Mouse (Mus musculus): ENCODE measurements around the gene BC024063. TPM values are rescaled to one million over a fixed set of nuclear protein-coding genes. Genes with fewer than 3 reads are reported as not detected.
A peak's percentile ranks its signal among the peaks of the same experiment; 100 is the strongest.
"Not testable (repeated sequence)": the region's sequence is repeated elsewhere in the genome, so short reads cannot be mapped to it uniquely, and the experiment has no call there.

Gene BC024063
- 3.1 and 4.0 TPM in 2 replicates for polyA plus RNA-seq (2014; fragmentation: Nextera tagmentation; extraction: Ambion mirVana)

GRCm38 (mm10) chr10:82082728-82083621, at the start of gene BC024063:
BC024063 (plus strand) TSS chr10:82083353.
- not testable (repeated sequence) for H3K27me3 ChIP-seq (ENCODE audit: control insufficient read depth, insufficient read depth, low read length); H3K9me3 ChIP-seq (ENCODE audit: control insufficient read depth, low read length); H3K36me3 ChIP-seq (ENCODE audit: control insufficient read depth, insufficient read depth, low read length); H3K4me1 ChIP-seq (ENCODE audit: control insufficient read depth in 2 of 2, insufficient read depth in 2 of 2, low read length in 2 of 2)
- WGBS, result 19% methylated on average over 42 of the region's 42 CpGs
- Histone ChIP-seq H3K4me3 (ENCODE audit: control insufficient read depth in 1 of 2, insufficient read depth in 1 of 2, low read depth in 1 of 2, low read length in 2 of 2) (peak within 1 kb of the TSS; percentile 55 to 74), H3K9ac (ENCODE audit: low read length) (peak within 1 kb of the TSS; percentile 68), H3K4me2 (ENCODE audit: low read length) (peak within 1 kb of the TSS; percentile 56), H3K27ac (replicated peaks in 1 of 2; ENCODE audit: control insufficient read depth in 1 of 2, insufficient read depth in 1 of 2, low read depth in 2 of 2, low read length in 2 of 2) (peak within 1 kb of the TSS; percentile 57 to 84; a peak in 3 of 4 replicates)
- peak; percentile 91 for ATAC-seq (ENCODE audit: insufficient number of reproducible peaks, insufficient read depth, low FRiP score, low read depth)

GRCm38 (mm10) chr10:82042191-82042590, 41.0 kb upstream of the BC024063 start:
- ATAC-seq (ENCODE audit: insufficient number of reproducible peaks, insufficient read depth, low FRiP score, low read depth), result no peak
- Histone ChIP-seq H3K9ac (ENCODE audit: low read length) (no peak overlapping the region), H3K9me3 (ENCODE audit: control insufficient read depth, low read length) (no peaks in the 10 kb centered on the region; the same call in 1 of the 2 replicates), H3K4me2 (ENCODE audit: low read length) (no peak overlapping the region), H3K4me3 (ENCODE audit: control insufficient read depth in 1 of 2, insufficient read depth in 1 of 2, low read depth in 1 of 2, low read length in 2 of 2) (no peak overlapping the region), H3K27ac (replicated peaks in 1 of 2; ENCODE audit: control insufficient read depth in 1 of 2, insufficient read depth in 1 of 2, low read depth in 2 of 2, low read length in 2 of 2) (no peak overlapping the region), H3K27me3 (ENCODE audit: control insufficient read depth, insufficient read depth, low read length) (no peaks in the 10 kb centered on the region), H3K36me3 (ENCODE audit: control insufficient read depth, insufficient read depth, low read length) (no peaks in the 10 kb centered on the region), H3K4me1 (ENCODE audit: control insufficient read depth in 2 of 2, insufficient read depth in 2 of 2, low read length in 2 of 2) (no peaks in the 10 kb centered on the region)
- 65% methylated on average over 2 of the region's 2 CpGs for WGBS

GRCm38 (mm10) chr10:82046603-82047002, 36.5 kb upstream of the BC024063 start:
- no peak overlapping the region for H3K9ac ChIP-seq (ENCODE audit: low read length)
- 0 out of 4 replicates have a peak, but pooled peaks cover 0 to 3% of the 10 kb centered on the region in 2 experiments for H3K4me1 ChIP-seq (ENCODE audit: control insufficient read depth in 2 of 2, insufficient read depth in 2 of 2, low read length in 2 of 2)
- H3K36me3 ChIP-seq (ENCODE audit: control insufficient read depth, insufficient read depth, low read length), result no peaks in the 10 kb centered on the region
- no peaks in the 10 kb centered on the region for H3K27me3 ChIP-seq (ENCODE audit: control insufficient read depth, insufficient read depth, low read length)
- H3K9me3 ChIP-seq (ENCODE audit: control insufficient read depth, low read length), result peaks cover 19% of the 10 kb centered on the region
- no peak overlapping the region for H3K27ac ChIP-seq (replicated peaks in 1 of 2; ENCODE audit: control insufficient read depth in 1 of 2, insufficient read depth in 1 of 2, low read depth in 2 of 2, low read length in 2 of 2)
- 67% methylated on average over 3 of the region's 3 CpGs for WGBS
- no peak overlapping the region for H3K4me3 ChIP-seq (ENCODE audit: control insufficient read depth in 1 of 2, insufficient read depth in 1 of 2, low read depth in 1 of 2, low read length in 2 of 2)
- H3K4me2 ChIP-seq (ENCODE audit: low read length), result no peak overlapping the region
- no peak for ATAC-seq (ENCODE audit: insufficient number of reproducible peaks, insufficient read depth, low FRiP score, low read depth)

- peak within 1 kb of the TSS; percentile 76 to 85 for H3K4me3 ChIP-seq (ENCODE audit: control insufficient read depth in 1 of 2, insufficient read depth in 1 of 2, low read depth in 1 of 2, low read length in 2 of 2)
- peak within 1 kb of the TSS; percentile 96 to 97 for H3K27ac ChIP-seq (replicated peaks in 1 of 2; ENCODE audit: control insufficient read depth in 1 of 2, insufficient read depth in 1 of 2, low read depth in 2 of 2, low read length in 2 of 2)
- no peaks in the 10 kb centered on the region for H3K27me3 ChIP-seq (ENCODE audit: control insufficient read depth, insufficient read depth, low read length)
- H3K9ac ChIP-seq (ENCODE audit: low read length), result peak within 1 kb of the TSS; percentile 92
- H3K4me1 ChIP-seq (ENCODE audit: control insufficient read depth in 2 of 2, insufficient read depth in 2 of 2, low read length in 2 of 2), result 0 out of 4 replicates have a peak, but pooled peaks cover 0 to 3% of the 10 kb centered on the region in 2 experiments
- H3K4me2 ChIP-seq (ENCODE audit: low read length), result peak within 1 kb of the TSS; percentile 73
- WGBS, result 11% methylated on average over 35 of the region's 35 CpGs
- ATAC-seq (ENCODE audit: insufficient number of reproducible peaks, insufficient read depth, low FRiP score, low read depth), result peak; percentile 97
- H3K9me3 ChIP-seq (ENCODE audit: control insufficient read depth, low read length), result peaks cover 30% of the 10 kb centered on the region
- no peaks in the 10 kb centered on the region for H3K36me3 ChIP-seq (ENCODE audit: control insufficient read depth, insufficient read depth, low read length)
These were observed 35.3 kb upstream of the BC024063 start, which contains the start of gene Zfp873 for GRCm38 (mm10) chr10:82047597-82048459. Zfp873 (plus strand) TSS chr10:82048123.

- not testable (repeated sequence) for ATAC-seq (ENCODE audit: insufficient number of reproducible peaks, insufficient read depth, low FRiP score, low read depth); H3K36me3 ChIP-seq (ENCODE audit: control insufficient read depth, insufficient read depth, low read length); H3K27me3 ChIP-seq (ENCODE audit: control insufficient read depth, insufficient read depth, low read length); H3K4me1 ChIP-seq (ENCODE audit: control insufficient read depth in 2 of 2, insufficient read depth in 2 of 2, low read length in 2 of 2)
- Histone ChIP-seq H3K4me2 (ENCODE audit: low read length) (peak overlapping the region; percentile 73), H3K27ac (replicated peaks in 1 of 2; ENCODE audit: control insufficient read depth in 1 of 2, insufficient read depth in 1 of 2, low read depth in 2 of 2, low read length in 2 of 2) (peak overlapping the region; percentile 96 to 97; a peak in 3 of 4 replicates), H3K9ac (ENCODE audit: low read length) (peak overlapping the region; percentile 92), H3K9me3 (ENCODE audit: control insufficient read depth, low read length) (peaks cover 36% of the 10 kb centered on the region), H3K4me3 (ENCODE audit: control insufficient read depth in 1 of 2, insufficient read depth in 1 of 2, low read depth in 1 of 2, low read length in 2 of 2) (peak overlapping the region; percentile 76 to 85)
- WGBS, result 23% methylated on average over 10 of the region's 10 CpGs
These were observed 34.7 kb upstream of the BC024063 start for GRCm38 (mm10) chr10:82048460-82048804.

GRCm38 (mm10) chr10:82083622-82083971, 444 bp downstream of the BC024063 start:
- WGBS, result 21% methylated on average over 14 of the region's 14 CpGs
- not testable (repeated sequence) for H3K4me1 ChIP-seq (ENCODE audit: control insufficient read depth in 2 of 2, insufficient read depth in 2 of 2, low read length in 2 of 2); ATAC-seq (ENCODE audit: insufficient number of reproducible peaks, insufficient read depth, low FRiP score, low read depth); H3K36me3 ChIP-seq (ENCODE audit: control insufficient read depth, insufficient read depth, low read length); H3K27me3 ChIP-seq (ENCODE audit: control insufficient read depth, insufficient read depth, low read length); H3K9me3 ChIP-seq (ENCODE audit: control insufficient read depth, low read length)
- Histone ChIP-seq H3K4me2 (ENCODE audit: low read length) (peak overlapping the region; percentile 56), H3K4me3 (ENCODE audit: control insufficient read depth in 1 of 2, insufficient read depth in 1 of 2, low read depth in 1 of 2, low read length in 2 of 2) (peak overlapping the region; percentile 55 to 74), H3K27ac (replicated peaks in 1 of 2; ENCODE audit: control insufficient read depth in 1 of 2, insufficient read depth in 1 of 2, low read depth in 2 of 2, low read length in 2 of 2) (peak overlapping the region; percentile 57 to 84; a peak in 2 of 4 replicates), H3K9ac (ENCODE audit: low read length) (peak overlapping the region; percentile 68)

GRCm38 (mm10) chr10:82117206-82117605, 34.1 kb downstream of the BC024063 start:
- WGBS, result 68% methylated on average over 3 of the region's 3 CpGs
- H3K9me3 ChIP-seq (ENCODE audit: control insufficient read depth, low read length), result peaks cover 33% of the 10 kb centered on the region

More at GRCm38 (mm10) chr10:82117206-82117605, 34.1 kb downstream of the BC024063 start:
- H3K27ac ChIP-seq (replicated peaks in 1 of 2; ENCODE audit: control insufficient read depth in 1 of 2, insufficient read depth in 1 of 2, low read depth in 2 of 2, low read length in 2 of 2), result no peak overlapping the region
- no peak overlapping the region for H3K9ac ChIP-seq (ENCODE audit: low read length)
- ATAC-seq (ENCODE audit: insufficient number of reproducible peaks, insufficient read depth, low FRiP score, low read depth), result no peak
- H3K4me3 ChIP-seq (ENCODE audit: control insufficient read depth in 1 of 2, insufficient read depth in 1 of 2, low read depth in 1 of 2, low read length in 2 of 2), result no peak overlapping the region
- no peaks in the 10 kb centered on the region for H3K27me3 ChIP-seq (ENCODE audit: control insufficient read depth, insufficient read depth, low read length)
- no peaks in the 10 kb centered on the region for H3K4me1 ChIP-seq (ENCODE audit: control insufficient read depth in 2 of 2, insufficient read depth in 2 of 2, low read length in 2 of 2)
- H3K4me2 ChIP-seq (ENCODE audit: low read length), result no peak overlapping the region
- H3K36me3 ChIP-seq (ENCODE audit: control insufficient read depth, insufficient read depth, low read length), result no peaks in the 10 kb centered on the region

Measured in heart, embryonic 14.5 days (tissue).